Mouse (Mus musculus) G1E (cell line): ENCODE measurements around the gene Med19.

Source experiments
- CTCF ChIP-seq: IDR thresholded peaks from 2 replicates; pipeline ENCODE4 v1.5.1; 2012; ENCODE audit warnings: low read depth, low read length, inconsistent platforms, mixed read lengths
- POLR2AphosphoS5 ChIP-seq: IDR thresholded peaks from 2 replicates; pipeline ENCODE4 v1.6.1; 2012; ENCODE audit warnings: low read depth, low read length, inconsistent platforms; ENCODE audit not compliant: insufficient replicate concordance

- no peak for TF ChIP-seq CTCF
- no peak for TF ChIP-seq POLR2AphosphoS5
Observed at GRCm38 (mm10) chr2:84634934-84635482, 43.2 kb upstream of the Med19 start.
